Mouse (Mus musculus) forebrain, embryonic 14.5 days (tissue): Measurements from ENCODE around the gene Prkag2. TPM values are rescaled to one million over a fixed set of nuclear protein-coding genes. Genes with fewer than 3 reads are reported as not detected.
A peak's percentile ranks its signal among the peaks of the same experiment; 100 is the strongest.

Experiments used
- ATAC-seq: fragments of 200-750 bp; cut with Nextera tagmentation; 2 replicates; pipeline ENCODE4 v1.8.0; 2017; ENCODE audit warnings: mild to moderate bottlenecking, moderate library complexity
- DNase-seq: peaks from one replicate; pipeline ENCODE4 v3.0.0-alpha.2; 2015; ENCODE audit warnings: low spot score
- H3K27ac ChIP-seq: fragments of 300-500 bp; sonication (generic); 2 replicates; pipeline ENCODE4 v1.5.1; 2014; ENCODE audit warnings: low read depth, mild to moderate bottlenecking, control low read depth, low read length, moderate library complexity
- H3K27me3 ChIP-seq: fragments of 300-500 bp; sonication (generic); replicated peaks from 2 replicates; pipeline ENCODE4 v1.6.1; 2014; ENCODE audit warnings: low read length, control low read depth, mixed read lengths; ENCODE audit not compliant: control insufficient read depth, insufficient read depth
- H3K36me3 ChIP-seq: fragments of 300-500 bp; sonication (generic); 2 replicates; pipeline ENCODE4 v1.6.1; 2014; ENCODE audit warnings: low read length, control low read depth; ENCODE audit not compliant: control insufficient read depth, insufficient read depth
- H3K4me1 ChIP-seq: fragments of 300-500 bp; sonication (generic); 2 replicates; pipeline ENCODE4 v1.6.1; 2014; ENCODE audit warnings: antibody characterized with exemption, low read length, control low read depth; ENCODE audit not compliant: control insufficient read depth, insufficient read depth
- H3K4me2 ChIP-seq: fragments of 300-500 bp; sonication (generic); 2 replicates; pipeline ENCODE4 v1.6.1; 2014; ENCODE audit warnings: mild to moderate bottlenecking, control low read depth, low read length
- H3K4me3 ChIP-seq: fragments of 300-500 bp; sonication (generic); 2 replicates; pipeline ENCODE4 v1.5.1; 2014; ENCODE audit warnings: low read depth, low read length, control low read depth
- H3K9ac ChIP-seq: fragments of 300-500 bp; sonication (generic); 2 replicates; pipeline ENCODE4 v1.6.1; 2014; ENCODE audit warnings: mild to moderate bottlenecking, low read length, control low read depth, moderate library complexity
- H3K9me3 ChIP-seq: fragments of 300-500 bp; sonication (generic); replicated peaks from 2 replicates; pipeline ENCODE4 v1.6.1; 2016; ENCODE audit warnings: low read length, control low read depth, mixed read lengths; ENCODE audit not compliant: control insufficient read depth
- WGBS: fragments of 180-500 bp; shearing (Covaris S2); extraction: QIAGEN DNeasy Blood & Tissue Kit; methylation state at CpG from one replicate; pipeline ENCODE4 v1.1.7; 2014; 5-methylcytosine and 5-hydroxymethylcytosine counted together
- polyA plus RNA-seq: library from polyadenylated mRNA; unstranded; fragments of >200 nt; fragmentation: Nextera tagmentation; extraction: Ambion mirVana; gene quantifications from 2 replicates; pipeline ENCODE4 v1.2.1, GENCODE M21; 2014

The Prkag2 gene
- polyA plus RNA-seq, 1 experiment from 2014 or later, result 80.6 TPM

DNA sequence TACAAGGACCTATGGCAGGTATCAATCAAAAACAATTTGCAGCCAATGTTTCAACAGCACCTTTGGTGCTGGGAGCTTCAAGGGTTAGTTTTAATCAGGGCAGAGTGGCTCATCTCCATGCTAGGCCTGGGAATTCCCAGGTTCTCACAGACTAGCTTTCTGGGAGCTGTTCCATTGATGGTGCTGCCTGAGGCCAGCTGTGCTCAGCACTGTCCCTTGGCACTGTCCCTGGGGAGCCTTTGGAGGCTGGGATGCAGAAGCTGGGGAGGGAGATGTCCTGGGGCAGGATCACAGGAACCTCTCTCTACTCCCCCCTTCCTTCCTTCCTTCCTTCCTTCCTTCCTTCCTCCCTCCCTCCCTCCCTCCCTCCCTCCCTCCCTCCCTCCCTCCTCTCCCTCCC lies 13.7 kb upstream of the Prkag2 start:
- DNase-seq, result no peak

DNA sequence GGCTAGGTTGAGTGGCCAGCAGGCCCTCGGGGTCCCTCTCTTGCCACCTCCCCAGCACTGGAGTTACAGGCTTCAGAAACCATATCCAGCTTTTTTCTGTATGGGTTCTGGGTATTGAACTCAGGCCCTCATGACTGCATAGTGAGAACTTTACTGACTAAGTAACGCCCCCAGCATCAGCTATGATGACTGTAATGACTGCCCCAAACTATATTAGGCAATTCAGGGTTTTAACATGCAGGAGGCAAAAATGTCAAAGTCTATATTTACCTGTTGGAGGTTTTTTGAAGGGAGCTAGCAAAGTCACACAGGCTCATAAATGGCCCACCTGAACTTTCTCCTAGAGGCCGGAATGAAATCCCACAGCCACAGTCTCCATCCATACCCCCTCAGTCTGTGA lies 9.9 kb upstream of the Prkag2 start:
- H3K9me3 ChIP-seq, result no peaks in the 10 kb centered on the region

More for the DNA sequence above, 13.7 kb upstream of the Prkag2 start:
- Histone ChIP-seq H3K9ac (no peak overlapping the region), H3K9me3 (no peaks in the 10 kb centered on the region), H3K4me1 (no peaks in the 10 kb centered on the region), H3K27ac (no peak overlapping the region), H3K36me3 (no peaks in the 10 kb centered on the region), H3K27me3 (no peaks in the 10 kb centered on the region), H3K4me3 (no peak overlapping the region), H3K4me2 (no peak overlapping the region)
- ATAC-seq, result no peak

DNA sequence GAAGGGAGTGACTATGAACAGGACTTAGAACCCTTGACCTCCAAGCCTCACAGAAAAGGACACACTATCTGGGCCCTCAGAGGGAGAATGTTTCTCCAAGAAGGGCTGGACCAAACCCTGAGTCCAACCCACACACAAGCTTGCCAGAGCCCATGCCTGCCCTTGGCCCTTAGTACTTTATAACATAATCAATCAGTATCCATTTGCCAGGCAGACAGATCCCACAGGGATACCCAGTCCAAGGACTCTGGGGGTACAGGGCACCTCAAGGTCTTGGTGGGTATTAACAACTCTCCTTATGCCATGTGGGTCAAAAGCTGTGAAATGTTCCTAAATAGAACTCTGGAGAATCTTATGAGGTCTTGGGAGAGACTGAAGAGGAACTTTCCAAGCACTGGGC lies 5.3 kb upstream of the Prkag2 start:
- Histone ChIP-seq H3K36me3 (no peaks in the 10 kb centered on the region), H3K4me2 (no peak overlapping the region), H3K9me3 (no peaks in the 10 kb centered on the region), H3K4me1 (peaks cover 4% of the 10 kb centered on the region; the same call in 1 of the 2 replicates), H3K9ac (no peak overlapping the region), H3K27me3 (peaks cover 14% of the 10 kb centered on the region), H3K4me3 (no peak overlapping the region), H3K27ac (no peak overlapping the region)
- no peak for ATAC-seq
- no peak for DNase-seq

More for the DNA sequence above, 9.9 kb upstream of the Prkag2 start:
- no peak overlapping the region for H3K27ac ChIP-seq
- no peak overlapping the region for H3K9ac ChIP-seq
- WGBS, result 82% methylated on average over 3 of the region's 3 CpGs
- H3K36me3 ChIP-seq, result no peaks in the 10 kb centered on the region
- no peak for ATAC-seq
- H3K27me3 ChIP-seq, result no peaks in the 10 kb centered on the region
- H3K4me1 ChIP-seq, result no peaks in the 10 kb centered on the region
- no peak for DNase-seq
- H3K4me3 ChIP-seq, result no peak overlapping the region
- no peak overlapping the region for H3K4me2 ChIP-seq

GRCm38 (mm10) chr5:25101126-25101523 lies 683 bp upstream of the Prkag2 start:
- peak overlapping the region; percentile 99 for H3K4me2 ChIP-seq
- WGBS, result under 1% methylated on average over 25 of the region's 25 CpGs
- H3K4me1 ChIP-seq, result peaks cover 10% of the 10 kb centered on the region
- no peaks in the 10 kb centered on the region for H3K36me3 ChIP-seq
- H3K27me3 ChIP-seq, result peaks cover 35% of the 10 kb centered on the region
- DNase-seq (peak; percentile 23), ATAC-seq (peak; percentile 61)
- H3K27ac ChIP-seq, result no peak overlapping the region
- no peaks in the 10 kb centered on the region for H3K9me3 ChIP-seq
- peak overlapping the region; percentile 54; the same call in 1 of the 2 replicates for H3K9ac ChIP-seq
- peak overlapping the region; percentile 49 for H3K4me3 ChIP-seq

- peaks cover 10% of the 10 kb centered on the region for H3K4me1 ChIP-seq
- no peaks in the 10 kb centered on the region for H3K9me3 ChIP-seq
- peaks cover 35% of the 10 kb centered on the region for H3K27me3 ChIP-seq
- peak overlapping the region; percentile 54 for H3K9ac ChIP-seq
- H3K4me3 ChIP-seq, result peak overlapping the region; percentile 49
- H3K36me3 ChIP-seq, result no peaks in the 10 kb centered on the region
- WGBS, result under 1% methylated on average over 26 of the region's 26 CpGs
- H3K4me2 ChIP-seq, result peak overlapping the region; percentile 99
- DNase-seq, result no peak
- no peak overlapping the region for H3K27ac ChIP-seq
- ATAC-seq, result peak; percentile 10; the same call in 1 of the 2 replicates
These were observed 306 bp downstream of the Prkag2 start for GRCm38 (mm10) chr5:25100157-25100515.

DNA sequence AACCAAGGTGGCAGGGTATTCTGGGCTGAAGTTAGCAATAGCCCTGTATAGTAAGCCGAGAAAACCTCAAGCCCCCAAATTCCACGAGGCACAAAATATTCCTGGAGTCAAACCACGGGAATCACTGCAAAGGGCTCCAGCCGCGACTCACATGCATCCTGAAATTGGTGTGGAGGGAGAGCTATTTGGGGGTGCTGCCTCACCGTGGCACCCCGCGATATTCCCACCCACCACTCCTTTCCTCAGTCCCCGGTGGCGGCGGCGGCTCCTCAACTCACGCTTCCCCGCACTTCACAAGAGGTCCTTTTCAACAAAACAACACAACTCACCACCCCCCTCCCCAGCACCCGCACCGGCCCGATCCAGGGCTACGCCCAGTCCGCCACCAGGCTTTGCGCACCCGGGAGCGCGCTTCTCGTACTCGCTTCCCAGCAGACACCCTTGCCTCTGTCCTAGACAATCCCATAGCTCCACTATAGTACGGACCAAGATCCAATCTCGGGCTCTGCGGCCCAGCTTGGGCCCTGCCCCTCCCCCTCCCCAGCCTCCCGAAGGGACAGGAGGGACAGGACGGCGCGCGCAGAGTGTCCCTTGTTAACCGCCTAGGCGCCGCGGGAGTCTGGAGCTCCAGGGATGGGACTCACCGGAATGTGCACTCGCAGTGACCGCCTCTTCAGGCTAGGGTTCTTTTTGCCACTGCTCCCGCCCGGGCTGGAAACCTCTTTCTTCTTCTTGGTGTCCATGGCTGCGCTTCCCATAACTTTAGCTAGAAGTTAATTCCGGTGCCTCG lies 880 bp downstream of the Prkag2 start:
- peak; percentile 60 for ATAC-seq
- no peaks in the 10 kb centered on the region for H3K36me3 ChIP-seq
- H3K9ac ChIP-seq, result peak overlapping the region; percentile 54; the same call in 1 of the 2 replicates
- DNase-seq, result peak; percentile 30
- H3K27me3 ChIP-seq, result peaks cover 35% of the 10 kb centered on the region
- under 1% methylated on average over 45 of the region's 45 CpGs for WGBS
- H3K4me1 ChIP-seq, result peaks cover 10% of the 10 kb centered on the region
- H3K27ac ChIP-seq, result no peak overlapping the region
- H3K9me3 ChIP-seq, result no peaks in the 10 kb centered on the region
- peak overlapping the region; percentile 99 for H3K4me2 ChIP-seq
- H3K4me3 ChIP-seq, result peak overlapping the region; percentile 49

- ATAC-seq, result no peak
- Histone ChIP-seq H3K27ac (no peak overlapping the region), H3K9ac (no peak overlapping the region), H3K9me3 (no peaks in the 10 kb centered on the region), H3K4me1 (peaks cover 10% of the 10 kb centered on the region), H3K4me2 (no peak overlapping the region), H3K27me3 (peaks cover 35% of the 10 kb centered on the region), H3K4me3 (no peak overlapping the region), H3K36me3 (no peaks in the 10 kb centered on the region)
- DNase-seq, result no peak
- WGBS, result 73% methylated on average over 3 of the region's 3 CpGs
These were observed 2.6 kb downstream of the Prkag2 start for GRCm38 (mm10) chr5:25097891-25098290.

GRCm38 (mm10) chr5:25096431-25096830 lies 4.0 kb downstream of the Prkag2 start:
- Histone ChIP-seq H3K36me3 (no peaks in the 10 kb centered on the region), H3K9me3 (no peaks in the 10 kb centered on the region), H3K4me2 (no peak overlapping the region), H3K27ac (no peak overlapping the region), H3K4me1 (peaks cover 10% of the 10 kb centered on the region), H3K27me3 (peaks cover 28% of the 10 kb centered on the region), H3K9ac (no peak overlapping the region), H3K4me3 (no peak overlapping the region)
- ATAC-seq (no peak), DNase-seq (no peak)
- 78% methylated on average over 4 of the region's 4 CpGs for WGBS

- Histone ChIP-seq H3K4me1 (no peaks in the 10 kb centered on the region), H3K9ac (no peak overlapping the region), H3K27ac (no peak overlapping the region), H3K36me3 (no peaks in the 10 kb centered on the region), H3K4me3 (no peak overlapping the region), H3K27me3 (no peaks in the 10 kb centered on the region; the same call in 1 of the 2 replicates), H3K9me3 (no peaks in the 10 kb centered on the region), H3K4me2 (no peak overlapping the region)
- ATAC-seq, result no peak
- WGBS, result 76% methylated on average over 8 of the region's 8 CpGs
- no peak for DNase-seq
These were observed 7.7 kb downstream of the Prkag2 start for GRCm38 (mm10) chr5:25092630-25093245.
